In genomic region chr7:16924037-16924834, GRCm38 (mm10) we compare ENCODE assay signal across 8 mouse cellular contexts. TPM values are rescaled to one million over a fixed set of nuclear protein-coding genes. Genes with fewer than 3 reads are reported as not detected.
A peak's percentile ranks its signal among the peaks of the same experiment; 100 is the strongest.
DNase-seq lines count a peak whose midpoint lies in the region; ATAC-seq and TF ChIP-seq lines count a peak whose summit lies in the region.

TSS of gene Calm3 (minus strand) at chr7:16924114.

- no peak for TF ChIP-seq CTCF in gastrocnemius, adult 2 months (IDR thresholded peaks at IDR 0.05)
- TF ChIP-seq CTCF in hindbrain, postnatal 0 days (IDR thresholded peaks at IDR 0.05; ENCODE audit: low read depth) = peak; percentile 50
- TF ChIP-seq CTCF in left cerebral cortex, adult 2 months (IDR thresholded peaks at IDR 0.05) = no peak

- H3K27me3 ChIP-seq in hindbrain, postnatal 0 days (ENCODE audit: insufficient read depth, low read length) = no peaks in the 10 kb centered on the region

- 0 out of 2 replicates have a peak, but pooled peaks cover 3% of the 10 kb centered on the region for H3K36me3 ChIP-seq in hindbrain, postnatal 0 days (ENCODE audit: insufficient read depth, low read length)

- H3K9me3 ChIP-seq in hindbrain, postnatal 0 days (ENCODE audit: low read length) = no peaks in the 10 kb centered on the region

- H3K9ac ChIP-seq in hindbrain, postnatal 0 days (replicated peaks; ENCODE audit: low read length) = peak within 1 kb of the TSS; percentile 99

- intact Hi-C loops in gastrocnemius, adult 2 months (cut with DNase I) = no loop called here
- intact Hi-C loops in left cerebral cortex, adult 2 months (cut with DNase I) = loop anchor here (5.0 to 10.0 kb wide), 2 partner anchors 107 to 979 kb away; partner anchors contain the start of genes Fkrp, Nop53 and Strn4

- H3K4me2 ChIP-seq in hindbrain, postnatal 0 days (ENCODE audit: low read depth, low read length) = peak within 1 kb of the TSS; percentile 94

- DNase-seq in ZHBTc4 (ENCODE audit: low read depth, low spot score) = peak; percentile 100
- DNase-seq in gastrocnemius, adult 2 months = peak; percentile 100
- DNase-seq in hindbrain, postnatal 0 days (ENCODE audit: low spot score) = peak; percentile 100
- peak; percentile 100 for DNase-seq in left cerebral cortex, adult 2 months (ENCODE audit: extremely low spot score in 1 of 2, low spot score in 2 of 2)
- peak; percentile 99 to 100 for DNase-seq in right cerebral cortex, adult 2 months (ENCODE audit: low spot score in 2 of 2)
- DNase-seq in urinary bladder, postnatal 14 days (ENCODE audit: low spot score) = peak; percentile 99

- H3K27ac ChIP-seq in gastrocnemius, adult 2 months = peak within 1 kb of the TSS; percentile 96
- H3K27ac ChIP-seq in hindbrain, postnatal 0 days = peak within 1 kb of the TSS; percentile 99
- H3K27ac ChIP-seq in left cerebral cortex, adult 2 months = peak within 1 kb of the TSS; percentile 100

- 2% methylated on average over 62 of the region's 64 CpGs for WGBS in hindbrain, postnatal 0 days

- peak; percentile 91 for ATAC-seq in common myeloid progenitor, adult 5-6 weeks (replicated peaks; ENCODE audit: low read depth, poor library complexity, severe bottlenecking)
- peak; percentile 93 for ATAC-seq in hindbrain, postnatal 0 days
- ATAC-seq in megakaryocyte, adult 5-6 weeks (ENCODE audit: poor library complexity, severe bottlenecking) = peak; percentile 91

- H3K4me1 ChIP-seq in hindbrain, postnatal 0 days (ENCODE audit: insufficient read depth, low read length) = peaks cover 22% of the 10 kb centered on the region

- H3K4me3 ChIP-seq in gastrocnemius, adult 2 months = peak within 1 kb of the TSS; percentile 99
- H3K4me3 ChIP-seq in hindbrain, postnatal 0 days (ENCODE audit: low read length) = peak within 1 kb of the TSS; percentile 82
- H3K4me3 ChIP-seq in left cerebral cortex, adult 2 months = peak within 1 kb of the TSS; percentile 97

RNA-seq across cellular contexts. Expression of gene Calm3, which starts in this region (rescaled TPM):
- total RNA-seq in common myeloid progenitor, adult 5-6 weeks (2017) = 512 and 545 TPM in 2 replicates
- 100 to 1,000 TPM; 290 to 400 TPM for total RNA-seq in gastrocnemius, adult 2 months (2021)
- 1,865 and 2,018 TPM in 2 replicates for total RNA-seq in hindbrain, postnatal 0 days (2014; rRNA removed)
- 435 and 441 TPM in 2 replicates for polyA plus RNA-seq in hindbrain, postnatal 0 days (2015; fragmentation: Nextera tagmentation; extraction: Ambion mirVana)
- 1,000 to 10,000 TPM; 1,732 to 1,834 TPM for total RNA-seq in left cerebral cortex, adult 2 months (2021)
- 113 and 140 TPM in 2 replicates for total RNA-seq in megakaryocyte, adult 5-6 weeks (2015)
- total RNA-seq in megakaryocyte, adult 5-6 weeks (2017) = 322 and 392 TPM in 2 replicates

Comparison
In these comparisons a context has a peak if more than half of its experiments do, and no peak if none do; other contexts are left out.
1. Peak in every context shown above with its lines: DNase-seq, ATAC-seq, H3K4me3 ChIP-seq and H3K27ac ChIP-seq.